Mouse (Mus musculus) small intestine, adult 2 months (tissue): ENCODE measurements around the gene Aldh4a1. TPM values are rescaled to one million over a fixed set of nuclear protein-coding genes. Genes with fewer than 3 reads are reported as not detected.

ENCODE experiments used
- H3K27ac ChIP-seq: fragments of 200-500 bp; 2 replicates; pipeline ENCODE4 v1.5.1; 2012; ENCODE audit warnings: low read depth, low read length, control low read depth, inconsistent platforms; ENCODE audit not compliant: insufficient read depth
- H3K27me3 ChIP-seq: fragments of 200-500 bp; 2 replicates; pipeline ENCODE4 v1.6.1; 2012; ENCODE audit warnings: mild to moderate bottlenecking, moderate library complexity, low read length, inconsistent platforms; ENCODE audit not compliant: control insufficient read depth, insufficient read depth
- H3K36me3 ChIP-seq: fragments of 200-500 bp; 2 replicates; pipeline ENCODE4 v1.6.1; 2012; ENCODE audit warnings: mild to moderate bottlenecking, low read length, control low read depth, inconsistent platforms; ENCODE audit not compliant: control insufficient read depth, insufficient read depth
- H3K4me1 ChIP-seq: fragments of 200-500 bp; 2 replicates; pipeline ENCODE4 v1.6.1; 2012; ENCODE audit warnings: low read length, inconsistent platforms, mixed read lengths; ENCODE audit not compliant: control insufficient read depth, insufficient read depth, insufficient read length
- H3K4me3 ChIP-seq: fragments of 200-500 bp; 2 replicates; pipeline ENCODE4 v1.5.1; 2012; ENCODE audit warnings: low read depth, mild to moderate bottlenecking, control low read depth, inconsistent platforms, low read length, moderate library complexity
- CTCF ChIP-seq: fragments of 200-500 bp; IDR thresholded peaks from 2 replicates; pipeline ENCODE4 v1.5.1; 2012; ENCODE audit warnings: low read depth, mild to moderate bottlenecking, control low read depth, inconsistent platforms, low read length, moderate library complexity, mixed read lengths; ENCODE audit not compliant: insufficient replicate concordance, insufficient read length; ENCODE audit errors: extremely low read depth
- POLR2A ChIP-seq: fragments of 200-500 bp; IDR thresholded peaks from 2 replicates; pipeline ENCODE4 v1.6.1; 2012; ENCODE audit warnings: low read depth, mild to moderate bottlenecking, control low read depth, inconsistent platforms, low read length, moderate library complexity
- WGBS: fragments of 180-500 bp; shearing (Covaris S2); methylation state at CpG from one replicate; pipeline ENCODE4 v1.1.7; 2018; 5-methylcytosine and 5-hydroxymethylcytosine counted together
- polyA plus RNA-seq: library from polyadenylated mRNA; depleted of rRNA; stranded (reverse); fragments of >200 nt; gene quantifications from 2 replicates; pipeline ENCODE4 v1.2.3, GENCODE M21; 2012

The Aldh4a1 gene
- polyA plus RNA-seq, 1 experiment = 110 TPM

DNA sequence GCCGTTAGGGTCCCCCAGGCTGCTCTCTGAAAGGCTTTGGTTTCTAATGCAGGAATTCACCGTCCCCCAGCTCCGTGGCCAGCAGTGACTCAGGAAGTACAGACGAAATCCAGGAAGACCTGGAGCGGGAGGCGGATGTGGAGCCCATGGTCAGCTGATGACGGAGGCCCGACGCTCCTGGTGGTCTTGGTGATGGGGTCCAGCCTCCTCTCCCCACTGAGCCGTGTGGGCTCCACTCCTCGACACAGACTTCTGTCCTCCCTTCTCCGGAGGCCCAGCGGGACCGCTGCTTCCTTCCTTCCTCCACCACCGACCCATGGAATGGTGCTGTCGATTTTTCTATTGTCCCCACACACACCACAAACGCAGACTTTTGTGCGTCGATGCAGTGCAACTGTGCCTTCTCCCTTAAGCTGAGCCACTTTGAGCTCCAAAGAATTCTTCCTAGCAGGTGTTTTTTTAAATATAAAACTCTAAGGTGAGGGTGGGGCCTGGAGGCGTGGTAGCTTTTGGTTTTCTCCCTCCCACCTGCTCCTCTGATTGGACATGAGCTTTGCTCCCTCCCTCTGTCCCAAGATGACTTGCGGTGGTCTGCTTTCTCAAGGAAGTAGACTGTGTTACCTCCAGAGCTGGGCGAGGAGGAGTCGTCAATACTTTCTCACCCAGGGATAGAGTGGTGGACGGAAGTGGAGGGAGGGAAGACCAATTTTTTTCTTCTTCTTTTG, 6.2 kb upstream of the Aldh4a1 start:
- H3K4me1 ChIP-seq = no peaks in the 10 kb centered on the region
- 62% methylated on average over 24 of the region's 24 CpGs for WGBS
- H3K36me3 ChIP-seq = peaks cover 6% of the 10 kb centered on the region
- H3K27ac ChIP-seq = no peak overlapping the region
- H3K4me3 ChIP-seq = peak overlapping the region; percentile 58
- no peak for TF ChIP-seq CTCF
- no peak for TF ChIP-seq POLR2A
- no peaks in the 10 kb centered on the region for H3K27me3 ChIP-seq

DNA sequence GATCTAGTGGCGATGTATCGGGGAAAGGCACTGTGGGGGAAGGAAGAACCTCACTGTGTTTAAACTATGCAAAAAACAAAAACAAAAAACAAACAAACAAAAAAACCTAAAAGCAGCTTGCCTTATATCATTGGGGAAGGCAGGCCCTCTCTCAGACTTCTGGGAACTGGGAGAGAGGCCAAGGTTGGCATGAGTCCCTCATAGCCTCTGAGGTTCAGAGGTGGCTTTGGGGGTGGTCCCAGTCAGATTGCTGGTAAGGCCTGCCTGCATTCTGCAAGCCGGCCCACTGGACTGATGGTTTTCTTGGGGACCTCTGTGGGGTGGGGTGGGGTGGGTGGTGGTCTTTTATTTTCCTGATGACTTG, 5.7 kb upstream of the Aldh4a1 start:
- Histone ChIP-seq H3K27ac (no peak overlapping the region), H3K27me3 (no peaks in the 10 kb centered on the region), H3K4me3 (no peak overlapping the region), H3K36me3 (peaks cover 6% of the 10 kb centered on the region), H3K4me1 (no peaks in the 10 kb centered on the region)
- 76% methylated on average over 3 of the region's 3 CpGs for WGBS
- TF ChIP-seq POLR2A (no peak), CTCF (no peak)

DNA sequence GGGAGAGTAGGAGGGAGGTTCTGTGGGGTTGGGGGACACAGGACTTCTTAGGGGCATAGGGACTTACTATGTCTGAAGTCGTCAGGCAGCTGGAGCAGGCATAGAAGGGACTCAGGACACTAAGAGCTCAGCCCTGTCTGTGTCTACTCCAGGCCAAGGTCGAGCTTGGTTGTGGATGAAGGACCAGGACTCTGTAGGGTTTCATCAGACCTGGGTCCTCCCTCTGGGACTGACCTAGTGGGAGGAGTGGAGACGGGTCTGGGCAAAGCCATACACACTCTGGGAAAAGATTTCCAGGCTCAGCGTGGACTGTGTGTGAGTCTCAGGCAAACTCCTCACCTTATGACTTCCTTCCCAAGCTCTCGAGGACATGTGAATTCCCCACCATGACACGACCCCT, 2.9 kb upstream of the Aldh4a1 start:
- peaks cover 10% of the 10 kb centered on the region for H3K27me3 ChIP-seq
- WGBS = 88% methylated on average over 6 of the region's 6 CpGs
- peaks cover 1% of the 10 kb centered on the region; the same call in 1 of the 2 replicates for H3K4me1 ChIP-seq
- H3K27ac ChIP-seq = no peak overlapping the region
- TF ChIP-seq POLR2A (no peak), CTCF (no peak)
- no peaks in the 10 kb centered on the region; the same call in 1 of the 2 replicates for H3K36me3 ChIP-seq
- no peak overlapping the region for H3K4me3 ChIP-seq

DNA sequence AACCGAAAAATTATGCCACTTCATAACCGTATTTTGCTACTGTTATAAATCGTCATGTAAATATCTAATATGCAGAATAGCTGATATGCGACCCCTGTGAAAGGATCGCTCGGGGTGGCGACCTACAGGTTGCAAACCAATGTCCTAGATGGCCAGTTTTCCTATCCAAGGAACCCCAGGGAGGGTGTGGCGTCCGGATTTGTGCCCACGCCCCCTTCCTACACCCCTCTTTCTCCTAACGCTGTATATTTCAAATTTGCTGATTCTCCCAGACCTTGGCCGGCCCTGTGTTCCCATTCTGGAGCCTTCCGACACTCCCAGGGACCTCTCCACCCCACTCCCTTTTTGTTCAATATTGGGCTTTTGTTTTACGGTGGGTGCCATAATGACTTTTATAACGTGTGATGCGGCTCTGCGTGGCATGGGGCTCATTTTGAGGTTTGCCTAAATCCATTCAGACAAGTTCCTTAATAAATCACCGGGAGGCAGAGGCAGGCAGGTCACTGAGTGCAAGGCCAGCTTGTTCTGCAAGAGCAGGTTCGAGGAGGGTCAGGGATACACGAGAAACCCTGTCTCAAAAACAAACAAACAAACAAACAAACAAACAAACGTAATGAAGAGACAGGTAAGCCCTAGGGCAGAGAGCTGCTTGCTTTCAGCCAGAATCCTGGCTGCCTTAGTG, 909 bp downstream of the Aldh4a1 start:
- peaks cover 5% of the 10 kb centered on the region; the same call in 1 of the 2 replicates for H3K36me3 ChIP-seq
- peaks cover 7% of the 10 kb centered on the region for H3K4me1 ChIP-seq
- peaks cover 16% of the 10 kb centered on the region for H3K27me3 ChIP-seq
- peak overlapping the region; percentile 94 for H3K4me3 ChIP-seq
- 10% methylated on average over 21 of the region's 21 CpGs for WGBS
- H3K27ac ChIP-seq = peak overlapping the region; percentile 85
- TF ChIP-seq CTCF = no peak

DNA sequence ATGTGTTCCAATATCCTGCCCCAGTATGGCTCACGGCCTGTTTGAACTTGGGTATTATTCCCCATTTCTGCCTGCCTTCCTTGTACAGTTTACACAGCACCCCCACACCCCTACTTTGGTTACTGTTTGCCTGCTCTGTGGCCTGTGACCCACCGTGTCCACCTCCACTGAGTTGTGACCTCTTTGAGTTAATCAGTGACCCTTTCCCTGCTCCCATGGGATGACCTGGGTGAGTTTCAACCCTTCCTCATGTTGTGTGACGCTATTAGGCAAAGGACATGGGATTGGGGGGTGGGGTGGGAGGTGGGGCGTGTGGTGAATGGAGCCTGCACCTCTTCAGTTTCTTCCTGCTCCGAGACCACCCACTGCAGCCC, 1.4 kb downstream of the Aldh4a1 start:
- H3K27ac ChIP-seq = peak overlapping the region; percentile 85; the same call in 1 of the 2 replicates
- 30% methylated on average over 5 of the region's 5 CpGs for WGBS
- H3K27me3 ChIP-seq = peaks cover 16% of the 10 kb centered on the region
- peak overlapping the region; percentile 94 for H3K4me3 ChIP-seq
- TF ChIP-seq POLR2A = no peak
- no peak for TF ChIP-seq CTCF
- peaks cover 7% of the 10 kb centered on the region for H3K4me1 ChIP-seq
- H3K36me3 ChIP-seq = peaks cover 5% of the 10 kb centered on the region; the same call in 1 of the 2 replicates

DNA sequence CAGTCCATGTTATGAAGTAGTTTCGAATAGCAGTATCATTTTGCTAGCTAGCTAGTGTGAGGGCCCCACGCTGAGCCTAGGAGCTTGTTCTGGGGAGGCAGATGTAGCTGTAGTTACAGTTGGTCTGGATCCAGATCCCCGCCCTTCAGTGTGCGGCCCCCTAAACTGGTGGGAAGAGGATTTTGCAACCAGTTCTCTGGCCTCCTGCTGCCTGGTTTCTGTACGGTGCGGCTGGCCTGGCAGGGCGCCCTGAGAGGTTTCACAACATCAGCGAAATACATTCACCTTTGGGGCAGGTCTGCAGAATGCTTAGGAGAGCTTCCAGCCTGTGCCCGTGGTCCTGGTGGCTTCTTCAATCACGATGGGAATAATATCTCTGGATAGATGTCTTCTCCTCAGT, 2.0 kb downstream of the Aldh4a1 start:
- Histone ChIP-seq H3K27ac (peak overlapping the region; percentile 9; the same call in 1 of the 2 replicates), H3K36me3 (peaks cover 5% of the 10 kb centered on the region; the same call in 1 of the 2 replicates), H3K4me3 (peak overlapping the region; percentile 94), H3K4me1 (peaks cover 12% of the 10 kb centered on the region), H3K27me3 (peaks cover 16% of the 10 kb centered on the region)
- 18% methylated on average over 10 of the region's 10 CpGs for WGBS
- TF ChIP-seq CTCF (no peak), POLR2A (no peak)

DNA sequence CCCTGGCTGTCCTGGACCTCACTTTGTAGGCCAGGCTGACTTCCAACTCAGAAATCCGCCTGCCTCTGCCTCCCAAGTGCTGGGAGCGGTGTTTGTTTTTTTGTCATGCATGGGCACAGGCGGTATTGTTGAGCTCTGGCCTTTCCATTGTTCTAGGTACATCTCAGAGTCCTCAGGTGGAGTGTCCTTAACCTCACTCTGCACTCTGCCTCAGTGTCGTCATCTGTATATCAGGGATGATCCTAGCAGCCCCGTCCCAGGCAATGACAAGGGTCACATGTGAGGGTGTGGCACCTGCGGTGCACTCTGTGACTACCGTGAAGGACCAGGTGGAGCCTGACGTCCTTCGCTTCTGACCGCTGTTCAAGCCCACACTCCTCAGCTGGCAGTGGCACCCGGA, 4.7 kb downstream of the Aldh4a1 start:
- H3K27ac ChIP-seq = peak overlapping the region; percentile 87
- H3K27me3 ChIP-seq = peaks cover 22% of the 10 kb centered on the region
- no peak for TF ChIP-seq CTCF
- peak overlapping the region; percentile 32; the same call in 1 of the 2 replicates for H3K4me3 ChIP-seq
- peaks cover 18% of the 10 kb centered on the region for H3K4me1 ChIP-seq
- 51% methylated on average over 11 of the region's 11 CpGs for WGBS
- H3K36me3 ChIP-seq = peaks cover 5% of the 10 kb centered on the region; the same call in 1 of the 2 replicates
